Mouse (Mus musculus): ENCODE results near the gene Zbtb22.
A peak's percentile ranks its signal among the peaks of the same experiment; 100 is the strongest.
"Not testable (repeated sequence)": the region's sequence is repeated elsewhere in the genome, so short reads cannot be mapped to it uniquely, and the experiment has no call there.

DNA sequence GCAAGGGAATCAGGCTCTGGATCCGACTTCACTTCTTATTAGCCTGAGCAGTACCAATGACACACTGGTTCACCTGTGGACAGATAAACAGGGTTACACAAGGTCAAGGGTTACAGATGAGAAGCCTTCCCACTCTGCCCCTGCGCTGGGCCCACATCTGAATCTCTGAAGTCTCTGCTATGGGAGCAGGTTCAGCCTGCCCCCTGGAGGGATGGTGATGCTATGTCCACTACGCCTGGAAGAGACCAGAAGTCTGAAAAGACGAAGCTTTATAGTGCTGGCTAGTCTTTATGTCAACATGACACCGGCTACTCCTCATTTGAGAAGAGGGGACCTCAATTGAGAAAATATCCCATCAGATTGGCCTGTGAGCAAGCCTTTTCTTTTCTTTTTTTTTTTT lies 39.9 kb upstream of the Zbtb22 start:
- TF ChIP-seq CTCF (IDR thresholded peaks at IDR 0.05; ENCODE audit: low read depth), result peak; percentile 58
- not testable (repeated sequence) for TF ChIP-seq EP300 (IDR thresholded peaks at IDR 0.05; ENCODE audit: low read depth)
